Mouse (Mus musculus): ENCODE data around the gene Ybx1. TPM values are rescaled to one million over a fixed set of nuclear protein-coding genes. Genes with fewer than 3 reads are reported as not detected.

The Ybx1 gene
- polyA plus RNA-seq, 1 experiment: 1,023 TPM

GRCm38 (mm10) chr4:119254012-119254618 is 40.3 kb downstream of the Ybx1 start:
- Histone ChIP-seq H3K4me1 (ENCODE audit: control insufficient read depth, insufficient read depth, insufficient read length, low read length) (peaks cover 14% of the 10 kb centered on the region), H3K27ac (replicated peaks; ENCODE audit: low read depth, low read length) (no peak overlapping the region), H3K4me3 (ENCODE audit: insufficient read depth, low read depth, low read length) (no peak overlapping the region)

- peaks cover 4% of the 10 kb centered on the region; the same call in 1 of the 2 replicates for H3K4me1 ChIP-seq (ENCODE audit: control insufficient read depth, insufficient read depth, insufficient read length, low read length)
- no peak overlapping the region for H3K27ac ChIP-seq (replicated peaks; ENCODE audit: low read depth, low read length)
- no peak overlapping the region for H3K4me3 ChIP-seq (ENCODE audit: insufficient read depth, low read depth, low read length)
Observed at GRCm38 (mm10) chr4:119252025-119252808, 42.2 kb downstream of the Ybx1 start.

GRCm38 (mm10) chr4:119248407-119248965 is 45.9 kb downstream of the Ybx1 start:
- Histone ChIP-seq H3K4me1 (ENCODE audit: control insufficient read depth, insufficient read depth, insufficient read length, low read length) (0 out of 2 replicates have a peak, but pooled peaks cover 3% of the 10 kb centered on the region), H3K27ac (replicated peaks; ENCODE audit: low read depth, low read length) (peak overlapping the region; percentile 60), H3K4me3 (ENCODE audit: insufficient read depth, low read depth, low read length) (no peak overlapping the region)

- Histone ChIP-seq H3K4me1 (ENCODE audit: control insufficient read depth, insufficient read depth, insufficient read length, low read length) (0 out of 2 replicates have a peak, but pooled peaks cover 3% of the 10 kb centered on the region), H3K27ac (replicated peaks; ENCODE audit: low read depth, low read length) (peak overlapping the region; percentile 60), H3K4me3 (ENCODE audit: insufficient read depth, low read depth, low read length) (no peak overlapping the region)
Observed at GRCm38 (mm10) chr4:119247462-119248235, 46.8 kb downstream of the Ybx1 start.

- H3K4me3 ChIP-seq (ENCODE audit: insufficient read depth, low read depth, low read length): no peak overlapping the region
- H3K4me1 ChIP-seq (ENCODE audit: control insufficient read depth, insufficient read depth, insufficient read length, low read length): 0 out of 2 replicates have a peak, but pooled peaks cover 3% of the 10 kb centered on the region
- H3K27ac ChIP-seq (replicated peaks; ENCODE audit: low read depth, low read length): peak overlapping the region; percentile 7; the same call in 1 of the 2 replicates
Observed at GRCm38 (mm10) chr4:119246688-119247225, 47.6 kb downstream of the Ybx1 start.

- Histone ChIP-seq H3K4me1 (ENCODE audit: control insufficient read depth, insufficient read depth, insufficient read length, low read length) (0 out of 2 replicates have a peak, but pooled peaks cover 3% of the 10 kb centered on the region), H3K27ac (replicated peaks; ENCODE audit: low read depth, low read length) (no peak overlapping the region), H3K4me3 (ENCODE audit: insufficient read depth, low read depth, low read length) (no peak overlapping the region)
Observed at GRCm38 (mm10) chr4:119245961-119246360, 48.4 kb downstream of the Ybx1 start.

GRCm38 (mm10) chr4:119245556-119245955 is 48.8 kb downstream of the Ybx1 start:
- H3K4me1 ChIP-seq (ENCODE audit: control insufficient read depth, insufficient read depth, insufficient read length, low read length): 0 out of 2 replicates have a peak, but pooled peaks cover 3% of the 10 kb centered on the region
- H3K4me3 ChIP-seq (ENCODE audit: insufficient read depth, low read depth, low read length): no peak overlapping the region
- no peak overlapping the region for H3K27ac ChIP-seq (replicated peaks; ENCODE audit: low read depth, low read length)

- Histone ChIP-seq H3K4me1 (ENCODE audit: control insufficient read depth, insufficient read depth, insufficient read length, low read length) (0 out of 2 replicates have a peak, but pooled peaks cover 3% of the 10 kb centered on the region), H3K4me3 (ENCODE audit: insufficient read depth, low read depth, low read length) (no peak overlapping the region), H3K27ac (replicated peaks; ENCODE audit: low read depth, low read length) (no peak overlapping the region)
Observed at GRCm38 (mm10) chr4:119244468-119245240, 49.8 kb downstream of the Ybx1 start.

GRCm38 (mm10) chr4:119242571-119242970 is 51.8 kb downstream of the Ybx1 start:
- Histone ChIP-seq H3K4me1 (ENCODE audit: control insufficient read depth, insufficient read depth, insufficient read length, low read length) (0 out of 2 replicates have a peak, but pooled peaks cover 3% of the 10 kb centered on the region), H3K27ac (replicated peaks; ENCODE audit: low read depth, low read length) (no peak overlapping the region), H3K4me3 (ENCODE audit: insufficient read depth, low read depth, low read length) (no peak overlapping the region)

- H3K4me3 ChIP-seq (ENCODE audit: insufficient read depth, low read depth, low read length): no peak overlapping the region
- H3K27ac ChIP-seq (replicated peaks; ENCODE audit: low read depth, low read length): no peak overlapping the region
- H3K4me1 ChIP-seq (ENCODE audit: control insufficient read depth, insufficient read depth, insufficient read length, low read length): 0 out of 2 replicates have a peak, but pooled peaks cover 2% of the 10 kb centered on the region
Observed at GRCm38 (mm10) chr4:119241664-119242063, 52.7 kb downstream of the Ybx1 start.

- Histone ChIP-seq H3K4me1 (ENCODE audit: control insufficient read depth, insufficient read depth, insufficient read length, low read length) (no peaks in the 10 kb centered on the region), H3K27ac (replicated peaks; ENCODE audit: low read depth, low read length) (no peak overlapping the region), H3K4me3 (ENCODE audit: insufficient read depth, low read depth, low read length) (peak overlapping the region; percentile 38)
Observed at GRCm38 (mm10) chr4:119239181-119239682, 55.2 kb downstream of the Ybx1 start.

- H3K4me1 ChIP-seq (ENCODE audit: control insufficient read depth, insufficient read depth, insufficient read length, low read length): no peaks in the 10 kb centered on the region
- H3K27ac ChIP-seq (replicated peaks; ENCODE audit: low read depth, low read length): no peak overlapping the region
- H3K4me3 ChIP-seq (ENCODE audit: insufficient read depth, low read depth, low read length): no peak overlapping the region
Observed at GRCm38 (mm10) chr4:119238661-119239060, 55.7 kb downstream of the Ybx1 start.

GRCm38 (mm10) chr4:119234348-119234747 is 60.1 kb downstream of the Ybx1 start:
- H3K27ac ChIP-seq (replicated peaks; ENCODE audit: low read depth, low read length): no peak overlapping the region
- no peak overlapping the region for H3K4me3 ChIP-seq (ENCODE audit: insufficient read depth, low read depth, low read length)
- no peaks in the 10 kb centered on the region for H3K4me1 ChIP-seq (ENCODE audit: control insufficient read depth, insufficient read depth, insufficient read length, low read length)
